Mouse (Mus musculus) kidney, adult 2 months (tissue): Measurements from ENCODE around the gene Nop2. TPM values are rescaled to one million over a fixed set of nuclear protein-coding genes. Genes with fewer than 3 reads are reported as not detected.
A peak's percentile ranks its signal among the peaks of the same experiment; 100 is the strongest.

Experiments
- DNase-seq: peaks from one replicate; pipeline ENCODE4 v3.0.0; 2021
- H3K27ac ChIP-seq: fragments of 200-500 bp; 2 replicates; pipeline ENCODE4 v1.5.1; 2012; ENCODE audit warnings: low read depth, low read length, control low read depth, inconsistent platforms; ENCODE audit not compliant: insufficient read depth
- H3K27me3 ChIP-seq: fragments of 200-500 bp; replicated peaks from 2 replicates; pipeline ENCODE4 v1.6.1; 2012; ENCODE audit warnings: mild to moderate bottlenecking, moderate library complexity, low read length, inconsistent platforms; ENCODE audit not compliant: control insufficient read depth, insufficient read depth
- H3K36me3 ChIP-seq: fragments of 200-500 bp; 2 replicates; pipeline ENCODE4 v1.6.1; 2012; ENCODE audit warnings: mild to moderate bottlenecking, moderate library complexity, low read length, inconsistent platforms; ENCODE audit not compliant: control insufficient read depth, insufficient read depth
- H3K4me1 ChIP-seq: fragments of 200-500 bp; 2 replicates; pipeline ENCODE4 v1.6.1; 2011; ENCODE audit warnings: low read length; ENCODE audit not compliant: control insufficient read depth, insufficient read depth
- H3K4me3 ChIP-seq: fragments of 200-500 bp; 2 replicates; pipeline ENCODE4 v1.5.1; 2011; ENCODE audit warnings: mild to moderate bottlenecking, low read depth, low read length, control low read depth; ENCODE audit not compliant: insufficient read depth
- CTCF ChIP-seq: fragments of 200-500 bp; conservative IDR thresholded peaks from 2 replicates; pipeline ENCODE4 v1.5.1; 2011; ENCODE audit warnings: low read depth, mild to moderate bottlenecking, control low read depth, low read length, moderate library complexity, mixed read lengths; ENCODE audit not compliant: insufficient read depth, insufficient read length
- POLR2A ChIP-seq: fragments of 200-500 bp; IDR thresholded peaks from one replicate; pipeline ENCODE4 v1.6.1; 2011; ENCODE audit warnings: low read depth, low read length, control low read depth
- WGBS: fragments of 180-500 bp; shearing (Covaris S2); methylation state at CpG from one replicate; pipeline ENCODE4 v1.1.7; 2018; 5-methylcytosine and 5-hydroxymethylcytosine counted together
- polyA plus RNA-seq: library from polyadenylated mRNA; depleted of rRNA; stranded (reverse); fragments of >200 nt; gene quantifications from 2 replicates; pipeline ENCODE4 v1.2.3, GENCODE M21; 2012

Nop2 gene
- polyA plus RNA-seq, 1 experiment = 16.5 TPM

DNA sequence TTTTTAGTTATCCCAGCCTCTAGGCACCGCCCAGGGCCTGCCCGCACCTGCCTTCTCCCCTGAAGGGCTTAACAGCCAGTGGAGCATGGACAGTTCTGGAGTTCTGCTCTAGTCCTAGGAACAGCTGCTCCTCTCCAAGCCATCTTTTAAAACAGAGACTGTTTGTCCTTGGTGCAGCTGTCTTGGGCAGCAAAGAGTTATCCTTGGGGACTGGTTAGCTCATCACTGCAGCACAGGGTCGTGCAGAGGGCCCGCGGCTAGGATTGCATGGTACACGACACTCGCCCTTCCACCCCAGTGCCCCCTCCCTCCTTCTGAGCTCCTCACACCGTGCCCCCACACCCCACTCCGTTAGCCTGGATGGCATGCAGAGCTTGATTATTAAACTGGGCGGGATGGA, 15.6 kb downstream of the Nop2 start:
- no peak for TF ChIP-seq CTCF
- TF ChIP-seq POLR2A = no peak
- Histone ChIP-seq H3K36me3 (no peaks in the 10 kb centered on the region), H3K4me3 (peak overlapping the region; percentile 16; the same call in 1 of the 2 replicates), H3K27ac (peak overlapping the region; percentile 44), H3K4me1 (peaks cover 29% of the 10 kb centered on the region), H3K27me3 (no peaks in the 10 kb centered on the region)
- 52% methylated on average over 10 of the region's 10 CpGs for WGBS
- DNase-seq = no peak

DNA sequence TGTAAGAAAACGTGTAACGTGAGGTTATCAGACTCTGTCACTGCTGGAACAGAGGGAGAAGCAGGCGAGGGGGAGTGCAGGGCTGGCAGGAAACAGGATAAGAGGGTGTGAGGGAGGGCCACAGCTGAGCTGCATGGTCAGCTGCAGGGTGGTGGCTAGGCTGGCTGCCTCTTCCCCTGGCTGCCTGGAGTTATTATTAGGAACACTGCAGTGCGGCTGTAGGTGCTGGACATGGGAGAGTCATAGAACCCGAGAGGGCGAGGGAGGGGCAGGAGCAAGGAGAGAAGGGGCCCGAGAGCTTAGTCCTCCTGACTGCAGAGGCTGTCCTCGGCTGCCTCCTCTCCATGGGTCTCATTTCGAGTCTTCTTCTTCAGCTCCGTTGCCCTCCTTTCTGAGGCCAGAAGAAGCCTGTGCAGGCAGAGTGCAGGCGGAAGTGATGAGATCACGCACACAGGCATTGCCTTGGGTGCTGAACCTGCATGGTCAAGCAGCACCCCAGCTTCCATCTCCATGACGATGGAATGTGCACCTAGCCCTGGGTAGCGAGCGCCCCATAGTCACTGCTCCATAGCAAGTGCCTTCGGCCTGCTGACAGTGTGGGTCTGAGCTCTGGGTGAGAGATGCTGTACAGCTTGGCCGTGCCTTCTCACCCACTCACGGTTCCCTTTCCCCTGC, 16.7 kb downstream of the Nop2 start:
- Histone ChIP-seq H3K27ac (peak overlapping the region; percentile 48), H3K4me3 (no peak overlapping the region), H3K4me1 (peaks cover 29% of the 10 kb centered on the region), H3K36me3 (no peaks in the 10 kb centered on the region), H3K27me3 (no peaks in the 10 kb centered on the region)
- TF ChIP-seq CTCF (no peak), POLR2A (no peak)
- WGBS = 27% methylated on average over 18 of the region's 18 CpGs
- DNase-seq = peak; percentile 40

DNA sequence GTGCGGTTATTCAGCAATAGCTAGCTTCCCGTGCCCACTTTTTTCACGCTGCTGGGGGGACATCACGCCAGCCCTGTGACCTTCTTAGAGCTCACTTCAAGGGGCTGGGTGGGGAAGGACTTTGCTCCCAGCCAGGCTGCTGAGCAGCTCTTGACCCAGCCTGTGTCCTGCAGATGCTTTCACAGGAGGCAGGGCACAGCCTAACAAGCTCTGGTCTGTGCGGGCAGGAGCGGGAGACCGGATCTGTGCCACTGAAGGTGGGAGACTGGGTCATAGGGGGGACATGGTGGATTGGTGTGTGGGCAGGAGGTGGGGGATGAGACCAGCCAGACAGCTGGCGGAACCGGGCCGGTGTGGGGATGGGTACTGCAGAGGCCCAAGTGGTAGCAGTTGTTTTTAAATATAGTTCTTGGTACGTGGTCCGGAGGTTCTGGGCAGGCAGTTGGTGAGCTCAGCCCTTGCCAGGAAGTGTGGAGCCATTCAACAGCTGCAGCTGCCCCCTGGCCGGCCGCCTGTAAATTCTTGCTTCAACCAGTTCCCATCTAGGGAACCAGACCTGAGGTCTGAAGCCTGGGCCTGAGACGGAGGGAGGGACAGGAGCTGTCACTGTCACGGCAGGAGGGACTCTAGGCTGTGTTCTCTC, 17.3 kb downstream of the Nop2 start:
- H3K27ac ChIP-seq = peak overlapping the region; percentile 48; the same call in 1 of the 2 replicates

DNA sequence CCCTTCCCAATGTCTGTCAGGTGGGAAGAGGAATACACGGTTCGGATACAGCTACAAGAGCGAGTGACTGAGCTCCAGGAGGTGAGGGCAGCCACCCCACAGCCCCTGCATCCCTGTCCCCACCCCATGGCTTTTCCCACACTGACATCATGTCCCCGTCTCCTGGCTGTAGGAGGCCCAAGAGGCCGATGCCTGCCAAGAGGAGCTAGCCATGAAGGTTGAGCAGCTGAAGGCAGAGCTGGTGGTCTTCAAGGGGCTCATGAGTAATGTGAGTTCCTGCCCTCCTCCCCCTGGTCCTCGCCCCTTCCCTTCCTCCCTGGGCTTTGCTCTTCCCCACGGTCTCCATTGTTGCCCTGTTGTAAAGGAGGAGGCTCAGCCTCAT, 17.9 kb downstream of the Nop2 start:
- no peak for TF ChIP-seq CTCF
- no peak for TF ChIP-seq POLR2A
- Histone ChIP-seq H3K27me3 (no peaks in the 10 kb centered on the region), H3K4me3 (no peak overlapping the region), H3K4me1 (peaks cover 23% of the 10 kb centered on the region), H3K36me3 (no peaks in the 10 kb centered on the region), H3K27ac (peak overlapping the region; percentile 43; the same call in 1 of the 2 replicates)
- 48% methylated on average over 7 of the region's 7 CpGs for WGBS
- DNase-seq = no peak

More for the DNA sequence above, 17.3 kb downstream of the Nop2 start:
- Histone ChIP-seq H3K36me3 (no peaks in the 10 kb centered on the region), H3K4me1 (peaks cover 27% of the 10 kb centered on the region), H3K27me3 (no peaks in the 10 kb centered on the region), H3K4me3 (no peak overlapping the region)
- 24% methylated on average over 16 of the region's 16 CpGs for WGBS
- peak; percentile 79 for DNase-seq
- TF ChIP-seq CTCF (no peak), POLR2A (no peak)

DNA sequence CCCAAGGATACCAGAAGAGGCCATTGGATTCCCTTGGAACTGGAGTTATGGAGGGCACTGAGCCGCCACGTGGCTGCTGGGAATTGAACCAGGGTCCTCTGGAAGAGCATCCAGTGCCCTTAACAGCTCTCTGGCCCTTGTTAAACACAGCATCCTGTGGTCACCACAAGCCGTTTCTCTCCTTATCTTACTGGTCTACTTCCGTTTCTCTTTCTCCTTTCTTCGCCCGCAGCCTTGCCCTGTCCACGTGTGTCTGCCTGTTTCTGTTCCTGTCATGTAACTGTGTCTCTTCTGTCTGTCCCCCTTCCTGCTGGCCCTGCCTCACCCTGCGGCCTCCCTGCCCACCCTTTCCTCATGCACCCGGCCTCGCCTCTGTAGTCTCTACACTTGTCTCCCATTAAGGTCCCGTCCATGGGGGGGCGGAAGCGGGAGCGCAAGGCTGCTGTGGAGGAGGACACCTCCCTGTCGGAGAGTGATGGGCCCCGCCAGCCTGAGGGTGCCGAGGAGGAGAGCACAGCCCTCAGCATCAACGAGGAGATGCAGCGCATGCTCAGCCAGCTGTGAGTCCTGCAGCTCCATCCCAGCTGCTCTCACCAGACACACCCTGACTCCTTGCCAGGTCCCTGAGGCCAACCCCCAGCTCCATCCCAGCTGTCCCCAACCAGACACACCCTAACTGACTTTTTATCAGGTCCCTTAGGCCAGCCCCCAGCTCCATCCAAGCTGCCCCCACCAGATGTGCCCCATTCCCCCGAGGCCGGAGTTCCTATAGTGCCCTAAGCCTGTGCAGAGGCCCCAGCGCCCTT, 20.7 kb downstream of the Nop2 start:
- H3K36me3 ChIP-seq = no peaks in the 10 kb centered on the region
- H3K4me3 ChIP-seq = no peak overlapping the region
- H3K27me3 ChIP-seq = no peaks in the 10 kb centered on the region
- 81% methylated on average over 22 of the region's 22 CpGs for WGBS
- peaks cover 16% of the 10 kb centered on the region for H3K4me1 ChIP-seq
- no peak for DNase-seq
- H3K27ac ChIP-seq = no peak overlapping the region
- TF ChIP-seq POLR2A (no peak), CTCF (no peak)

DNA sequence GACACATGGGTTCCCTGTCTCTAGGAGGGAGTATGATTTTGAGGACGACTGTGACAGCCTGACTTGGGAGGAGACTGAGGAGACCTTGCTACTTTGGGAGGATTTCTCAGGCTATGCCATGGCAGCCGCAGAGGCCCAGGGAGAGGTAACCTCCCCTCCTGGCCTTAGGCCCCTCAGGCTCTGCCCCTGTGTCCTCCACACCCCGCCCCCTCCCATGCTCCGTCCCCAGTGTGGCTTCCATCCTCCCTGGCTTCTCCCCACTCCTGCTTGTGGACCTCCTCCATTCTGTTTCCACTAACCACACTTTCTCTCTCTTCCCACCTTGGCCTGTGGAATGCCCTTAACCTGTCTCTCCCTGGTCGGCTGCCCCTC, 21.3 kb downstream of the Nop2 start:
- no peaks in the 10 kb centered on the region for H3K27me3 ChIP-seq
- no peaks in the 10 kb centered on the region for H3K36me3 ChIP-seq
- WGBS = 84% methylated on average over 5 of the region's 5 CpGs
- no peak for TF ChIP-seq CTCF
- TF ChIP-seq POLR2A = no peak
- H3K27ac ChIP-seq = no peak overlapping the region
- no peak overlapping the region for H3K4me3 ChIP-seq
- peaks cover 16% of the 10 kb centered on the region for H3K4me1 ChIP-seq
- DNase-seq = no peak

DNA sequence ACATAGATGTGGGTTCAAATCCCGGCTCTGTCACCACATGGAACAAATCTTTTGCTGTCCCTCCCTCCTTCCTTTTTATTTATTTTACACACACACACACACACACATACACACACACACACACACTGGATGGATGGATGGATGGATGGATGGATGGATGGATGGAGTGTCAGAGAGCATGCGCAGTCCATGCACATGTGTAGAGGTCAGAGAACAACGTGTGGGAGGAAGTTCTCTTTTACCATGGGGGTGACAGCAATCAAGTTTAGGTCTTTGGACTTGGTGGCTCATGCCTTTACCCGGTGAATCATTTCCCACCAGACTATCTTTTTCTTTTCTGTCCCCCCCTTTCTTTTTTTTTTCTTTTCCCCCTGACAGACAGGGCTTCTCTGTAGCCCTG, 22.0 kb downstream of the Nop2 start:
- no peak overlapping the region for H3K27ac ChIP-seq
- H3K27me3 ChIP-seq = no peaks in the 10 kb centered on the region
- H3K4me1 ChIP-seq = peaks cover 11% of the 10 kb centered on the region
- WGBS = 78% methylated on average over 4 of the region's 4 CpGs
- no peaks in the 10 kb centered on the region for H3K36me3 ChIP-seq
- TF ChIP-seq POLR2A (no peak), CTCF (no peak)
- DNase-seq = no peak
- H3K4me3 ChIP-seq = no peak overlapping the region
